Mouse (Mus musculus): ENCODE data around the gene Tm4sf5. TPM values are rescaled to one million over a fixed set of nuclear protein-coding genes. Genes with fewer than 3 reads are reported as not detected.

The Tm4sf5 gene
- polyA plus RNA-seq (2014; fragmentation: Nextera tagmentation; extraction: Ambion mirVana), result 8.2 and 10.3 TPM in 2 replicates

DNA sequence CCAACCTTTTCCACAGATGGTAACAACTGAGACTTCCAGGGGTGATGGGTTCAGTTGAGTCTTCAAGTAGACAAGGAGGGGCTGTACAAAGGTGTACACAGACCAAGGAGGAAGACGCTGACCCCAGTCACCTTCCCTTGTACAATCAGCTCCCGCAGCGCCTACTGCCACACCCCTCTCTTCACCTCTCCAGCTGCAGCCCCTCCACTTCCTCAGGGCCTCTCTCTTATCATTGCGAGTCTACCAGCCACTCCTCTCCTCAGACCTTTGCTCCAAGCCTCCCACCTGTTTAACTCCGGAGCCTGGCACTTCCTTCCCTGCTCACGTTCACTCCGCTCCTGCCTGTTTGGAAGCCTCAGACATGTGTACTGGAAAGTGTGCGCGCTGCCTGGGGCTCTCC lies at the start of gene Tm4sf5:
Gene Tm4sf5, plus strand, starts transcription at position 275 of the 400 bp plus-strand sequence.
- ATAC-seq (replicated peaks; ENCODE audit: insufficient number of reproducible peaks, low FRiP score, low TSS enrichment), result no peak; the same call in 1 of the 2 replicates
- H3K4me2 ChIP-seq, result no peak within 1 kb of the TSS
- peaks cover 10% of the 10 kb centered on the region for H3K27me3 ChIP-seq (ENCODE audit: control insufficient read depth, insufficient read depth, low read length)
- WGBS (ENCODE audit: insufficient replicate concordance), result 51% methylated on average over 9 of the region's 9 CpGs
- no peaks in the 10 kb centered on the region; the same call in 1 of the 2 replicates for H3K4me1 ChIP-seq (ENCODE audit: control insufficient read depth, insufficient read depth, low read length)
- H3K9me3 ChIP-seq (replicated peaks; ENCODE audit: control insufficient read depth, low read length), result no peaks in the 10 kb centered on the region
- no peak within 1 kb of the TSS for H3K4me3 ChIP-seq (ENCODE audit: low read depth, low read length)
- no peak within 1 kb of the TSS for H3K9ac ChIP-seq (ENCODE audit: low read depth, low read length)
- no peak within 1 kb of the TSS for H3K27ac ChIP-seq (ENCODE audit: low read depth, low read length)
- H3K36me3 ChIP-seq (ENCODE audit: control insufficient read depth, insufficient read depth, low read length), result no peaks in the 10 kb centered on the region

DNA sequence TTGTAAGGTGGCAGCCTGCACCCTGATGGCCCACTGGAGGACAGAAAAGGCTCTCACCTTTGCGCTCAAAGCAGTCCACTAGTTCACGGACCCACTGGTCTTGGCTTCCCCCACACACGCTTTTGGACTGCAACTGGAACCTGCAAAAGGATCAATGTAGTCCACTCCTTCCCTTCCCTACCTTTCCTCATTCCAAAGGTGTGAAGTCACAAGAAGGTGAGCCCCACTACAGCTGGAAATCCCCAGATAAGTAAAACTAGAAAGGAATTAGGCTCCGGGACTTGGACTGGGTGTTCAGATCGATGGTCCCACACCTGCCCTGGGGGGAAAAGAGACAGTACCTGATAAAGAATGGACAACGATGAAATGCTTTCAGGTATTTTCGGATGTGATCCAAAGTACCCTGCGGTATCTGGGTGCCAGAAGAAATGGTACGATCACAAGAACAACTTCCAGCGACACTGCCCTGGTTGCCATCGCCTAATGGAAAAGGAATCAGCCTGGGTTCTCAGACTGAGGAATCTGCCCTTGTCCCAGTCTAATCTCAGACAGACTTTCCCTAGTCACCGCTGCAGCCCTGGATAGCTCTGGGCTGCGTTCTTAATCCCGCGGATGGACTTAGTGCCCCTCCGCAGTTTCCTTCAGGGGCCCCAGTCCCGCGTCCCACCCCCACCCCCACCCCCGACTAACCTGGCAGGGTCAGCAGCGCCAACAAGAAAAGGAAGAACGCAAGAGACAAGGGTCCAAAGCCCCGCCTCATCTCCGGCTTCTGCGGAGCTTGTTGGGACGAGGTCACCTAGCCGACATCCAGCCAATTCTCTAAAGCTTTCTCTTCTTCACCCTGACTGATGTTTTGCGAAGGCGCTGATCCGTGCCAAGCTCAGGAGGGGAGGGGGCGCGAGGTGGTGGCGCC lies 46.1 kb upstream of the Tm4sf5 start, which contains the start of gene Zmynd15:
Gene Zmynd15, plus strand, starts transcription at position 746 of the 913 bp plus-strand sequence.
- Histone ChIP-seq H3K4me1 (ENCODE audit: control insufficient read depth, insufficient read depth, low read length) (peaks cover 5% of the 10 kb centered on the region; the same call in 1 of the 2 replicates), H3K4me3 (ENCODE audit: low read depth, low read length) (peak within 1 kb of the TSS; percentile 68), H3K4me2 (peak within 1 kb of the TSS; percentile 97), H3K9ac (ENCODE audit: low read depth, low read length) (peak within 1 kb of the TSS; percentile 71), H3K27me3 (ENCODE audit: control insufficient read depth, insufficient read depth, low read length) (peaks cover 27% of the 10 kb centered on the region), H3K27ac (ENCODE audit: low read depth, low read length) (no peak within 1 kb of the TSS), H3K36me3 (ENCODE audit: control insufficient read depth, insufficient read depth, low read length) (no peaks in the 10 kb centered on the region), H3K9me3 (replicated peaks; ENCODE audit: control insufficient read depth, low read length) (no peaks in the 10 kb centered on the region)
- ATAC-seq (replicated peaks; ENCODE audit: insufficient number of reproducible peaks, low FRiP score, low TSS enrichment), result no peak; the same call in 1 of the 2 replicates
- 15% methylated on average over 31 of the region's 32 CpGs for WGBS (ENCODE audit: insufficient replicate concordance)

DNA sequence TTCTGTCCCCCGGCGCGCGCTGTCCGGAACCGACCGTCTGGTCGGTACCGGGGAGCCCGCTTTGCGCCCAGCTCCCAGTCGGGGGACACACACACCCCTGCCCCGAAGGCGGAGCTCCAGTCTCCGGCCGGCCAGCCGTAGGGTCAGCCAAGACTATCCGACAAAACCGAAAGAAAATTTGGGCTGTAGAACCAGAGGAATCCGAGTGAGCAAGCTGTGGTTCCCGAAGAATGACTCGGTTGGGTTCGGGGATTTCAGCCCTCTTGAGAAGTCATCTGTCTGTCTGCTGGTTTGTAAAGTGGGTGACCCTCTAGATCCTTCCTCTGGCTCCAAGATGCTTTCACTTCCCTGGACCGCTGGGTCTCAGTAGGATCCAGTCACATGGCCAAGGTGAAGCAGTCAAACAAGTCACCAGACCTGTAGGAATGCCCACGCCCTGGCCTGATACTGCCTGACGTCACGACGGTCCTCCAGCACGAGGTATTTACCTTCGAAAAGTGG lies 45.4 kb upstream of the Tm4sf5 start, which contains the start of gene Cxcl16:
Gene Cxcl16, minus strand, starts transcription at position 384 of the 501 bp plus-strand sequence.
- Histone ChIP-seq H3K4me2 (peak within 1 kb of the TSS; percentile 97), H3K36me3 (ENCODE audit: control insufficient read depth, insufficient read depth, low read length) (no peaks in the 10 kb centered on the region), H3K27ac (ENCODE audit: low read depth, low read length) (no peak within 1 kb of the TSS), H3K9me3 (replicated peaks; ENCODE audit: control insufficient read depth, low read length) (no peaks in the 10 kb centered on the region), H3K4me1 (ENCODE audit: control insufficient read depth, insufficient read depth, low read length) (peaks cover 5% of the 10 kb centered on the region; the same call in 1 of the 2 replicates), H3K27me3 (ENCODE audit: control insufficient read depth, insufficient read depth, low read length) (peaks cover 34% of the 10 kb centered on the region), H3K4me3 (ENCODE audit: low read depth, low read length) (peak within 1 kb of the TSS; percentile 68), H3K9ac (ENCODE audit: low read depth, low read length) (peak within 1 kb of the TSS; percentile 71)
- ATAC-seq (replicated peaks; ENCODE audit: insufficient number of reproducible peaks, low FRiP score, low TSS enrichment), result no peak
- 3% methylated on average over 30 of the region's 30 CpGs for WGBS (ENCODE audit: insufficient replicate concordance)

DNA sequence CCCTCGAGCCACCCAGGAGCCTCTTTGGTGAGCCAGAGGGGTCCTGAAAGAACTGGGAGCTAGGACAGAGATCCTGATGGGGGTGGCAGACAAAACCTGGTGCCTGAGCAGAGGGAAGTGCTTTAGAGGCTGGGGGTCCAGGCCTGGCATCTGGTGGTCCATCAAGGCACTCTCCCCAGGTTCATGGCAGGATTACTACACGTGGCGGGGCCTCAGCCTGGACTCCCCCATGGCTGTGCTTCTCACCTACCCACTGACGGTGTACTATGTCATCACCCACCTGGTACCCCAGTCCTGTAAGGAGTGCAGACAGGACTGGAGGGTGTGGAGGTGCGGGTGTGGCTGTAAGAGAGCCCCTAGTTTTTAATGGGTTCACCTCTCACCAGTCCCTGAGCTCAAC lies 41.1 kb upstream of the Tm4sf5 start:
- Histone ChIP-seq H3K36me3 (ENCODE audit: control insufficient read depth, insufficient read depth, low read length) (no peaks in the 10 kb centered on the region), H3K4me2 (no peak overlapping the region)

DNA sequence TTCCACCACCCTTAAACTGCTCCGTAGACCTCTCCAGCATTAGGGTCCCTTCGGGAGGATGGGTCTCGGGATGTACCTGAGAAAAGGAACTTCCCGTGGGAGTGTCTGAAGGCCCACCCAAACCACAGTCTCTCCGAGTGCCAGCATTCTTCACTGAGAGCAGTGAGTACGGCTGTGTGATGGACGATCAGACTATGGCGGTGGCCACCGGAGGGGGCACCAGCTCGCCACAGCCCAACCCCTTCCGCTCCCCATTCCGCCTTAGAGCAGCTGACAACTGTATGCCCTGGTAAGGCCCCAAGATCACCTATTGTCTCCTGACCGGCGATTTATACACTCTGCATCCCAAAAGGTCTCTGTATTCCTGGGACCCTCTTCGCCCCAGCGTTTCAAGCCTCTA lies 39.8 kb upstream of the Tm4sf5 start:
- Histone ChIP-seq H3K36me3 (ENCODE audit: control insufficient read depth, insufficient read depth, low read length) (no peaks in the 10 kb centered on the region), H3K27me3 (ENCODE audit: control insufficient read depth, insufficient read depth, low read length) (peaks cover 25% of the 10 kb centered on the region), H3K4me2 (peak overlapping the region; percentile 61), H3K9me3 (replicated peaks; ENCODE audit: control insufficient read depth, low read length) (no peaks in the 10 kb centered on the region), H3K4me3 (ENCODE audit: low read depth, low read length) (peak overlapping the region; percentile 28), H3K4me1 (ENCODE audit: control insufficient read depth, insufficient read depth, low read length) (peaks cover 10% of the 10 kb centered on the region; the same call in 1 of the 2 replicates), H3K9ac (ENCODE audit: low read depth, low read length) (peak overlapping the region; percentile 46), H3K27ac (ENCODE audit: low read depth, low read length) (peak overlapping the region; percentile 7; the same call in 1 of the 2 replicates)
- WGBS (ENCODE audit: insufficient replicate concordance), result 16% methylated on average over 16 of the region's 16 CpGs
- ATAC-seq (replicated peaks; ENCODE audit: insufficient number of reproducible peaks, low FRiP score, low TSS enrichment), result no peak

More for the DNA sequence above, 41.1 kb upstream of the Tm4sf5 start:
- ATAC-seq (replicated peaks; ENCODE audit: insufficient number of reproducible peaks, low FRiP score, low TSS enrichment), result no peak
- WGBS (ENCODE audit: insufficient replicate concordance), result 69% methylated on average over 5 of the region's 5 CpGs
- Histone ChIP-seq H3K27me3 (ENCODE audit: control insufficient read depth, insufficient read depth, low read length) (peaks cover 34% of the 10 kb centered on the region), H3K4me3 (ENCODE audit: low read depth, low read length) (no peak overlapping the region), H3K9me3 (replicated peaks; ENCODE audit: control insufficient read depth, low read length) (no peaks in the 10 kb centered on the region), H3K4me1 (ENCODE audit: control insufficient read depth, insufficient read depth, low read length) (peaks cover 11% of the 10 kb centered on the region; the same call in 1 of the 2 replicates), H3K9ac (ENCODE audit: low read depth, low read length) (no peak overlapping the region), H3K27ac (ENCODE audit: low read depth, low read length) (no peak overlapping the region)

DNA sequence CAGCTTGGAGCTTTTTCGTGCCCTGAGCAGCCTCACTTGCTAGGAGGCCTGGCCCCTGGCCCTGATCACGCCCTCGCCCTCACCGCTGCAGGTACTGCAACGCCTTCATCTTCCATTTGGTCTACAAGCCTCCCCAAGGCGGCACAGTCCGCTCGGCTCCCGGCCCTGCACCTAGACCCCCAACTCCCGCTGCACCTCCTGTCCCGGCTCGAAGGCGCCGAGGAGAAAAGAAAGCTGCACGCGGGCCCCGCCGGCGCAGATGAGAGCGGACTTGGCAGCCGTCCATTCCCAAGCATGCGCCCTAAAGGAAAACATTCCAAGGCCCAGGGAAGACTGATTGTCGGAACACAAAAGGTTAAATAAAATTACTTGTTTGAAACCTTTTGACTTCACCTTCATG lies 39.2 kb upstream of the Tm4sf5 start:
- Histone ChIP-seq H3K36me3 (ENCODE audit: control insufficient read depth, insufficient read depth, low read length) (no peaks in the 10 kb centered on the region), H3K9me3 (replicated peaks; ENCODE audit: control insufficient read depth, low read length) (no peaks in the 10 kb centered on the region), H3K4me3 (ENCODE audit: low read depth, low read length) (peak overlapping the region; percentile 28), H3K9ac (ENCODE audit: low read depth, low read length) (peak overlapping the region; percentile 46; the same call in 1 of the 2 replicates), H3K27me3 (ENCODE audit: control insufficient read depth, insufficient read depth, low read length) (peaks cover 19% of the 10 kb centered on the region), H3K4me1 (ENCODE audit: control insufficient read depth, insufficient read depth, low read length) (peaks cover 10% of the 10 kb centered on the region; the same call in 1 of the 2 replicates), H3K27ac (ENCODE audit: low read depth, low read length) (peak overlapping the region; percentile 7), H3K4me2 (peak overlapping the region; percentile 61)
- no peak for ATAC-seq (replicated peaks; ENCODE audit: insufficient number of reproducible peaks, low FRiP score, low TSS enrichment)
- 11% methylated on average over 23 of the region's 23 CpGs for WGBS (ENCODE audit: insufficient replicate concordance)

DNA sequence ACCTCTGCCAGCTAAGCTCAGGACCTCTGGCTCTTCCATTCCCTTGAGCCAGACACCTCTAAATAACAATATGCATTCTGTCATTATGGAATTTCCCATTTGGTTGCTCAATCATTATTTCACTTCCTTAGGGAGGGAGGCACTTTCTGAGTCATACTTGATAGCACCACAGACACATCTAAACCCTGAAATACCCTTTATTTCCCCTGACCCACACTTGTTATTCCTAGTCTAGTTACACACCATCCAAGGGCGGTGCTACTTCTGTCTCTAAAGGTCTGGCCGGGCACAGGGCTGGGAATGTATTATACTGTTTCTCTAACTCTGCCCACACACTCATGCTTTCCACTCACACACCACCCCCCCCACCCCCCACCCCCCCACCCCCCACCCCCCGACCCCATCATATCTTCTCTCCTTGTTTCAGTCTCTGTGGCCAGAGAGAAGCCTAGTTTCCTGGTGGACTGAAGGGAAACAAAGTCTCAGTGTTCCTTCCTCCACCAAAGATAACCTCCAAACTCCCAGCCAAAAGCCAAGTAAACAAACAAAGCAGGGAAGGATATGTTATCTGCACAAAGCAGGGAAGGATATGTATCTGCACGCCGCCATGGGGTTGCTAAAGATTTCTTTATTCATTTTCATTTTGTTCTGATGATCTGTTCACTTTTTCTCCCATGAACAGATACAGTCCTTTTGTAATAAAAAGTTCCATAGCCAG lies 37.0 kb upstream of the Tm4sf5 start:
- H3K4me1 ChIP-seq (ENCODE audit: control insufficient read depth, insufficient read depth, low read length), result peaks cover 10% of the 10 kb centered on the region; the same call in 1 of the 2 replicates
- H3K4me2 ChIP-seq, result no peak overlapping the region
- peak; percentile 46; the same call in 1 of the 2 replicates for ATAC-seq (replicated peaks; ENCODE audit: insufficient number of reproducible peaks, low FRiP score, low TSS enrichment)
- peaks cover 17% of the 10 kb centered on the region for H3K27me3 ChIP-seq (ENCODE audit: control insufficient read depth, insufficient read depth, low read length)
- no peak overlapping the region for H3K4me3 ChIP-seq (ENCODE audit: low read depth, low read length)
- WGBS (ENCODE audit: insufficient replicate concordance), result 49% methylated on average over 5 of the region's 5 CpGs
- no peaks in the 10 kb centered on the region for H3K36me3 ChIP-seq (ENCODE audit: control insufficient read depth, insufficient read depth, low read length)
- peak overlapping the region; percentile 74 for H3K27ac ChIP-seq (ENCODE audit: low read depth, low read length)
- H3K9ac ChIP-seq (ENCODE audit: low read depth, low read length), result no peak overlapping the region
- no peaks in the 10 kb centered on the region for H3K9me3 ChIP-seq (replicated peaks; ENCODE audit: control insufficient read depth, low read length)

DNA sequence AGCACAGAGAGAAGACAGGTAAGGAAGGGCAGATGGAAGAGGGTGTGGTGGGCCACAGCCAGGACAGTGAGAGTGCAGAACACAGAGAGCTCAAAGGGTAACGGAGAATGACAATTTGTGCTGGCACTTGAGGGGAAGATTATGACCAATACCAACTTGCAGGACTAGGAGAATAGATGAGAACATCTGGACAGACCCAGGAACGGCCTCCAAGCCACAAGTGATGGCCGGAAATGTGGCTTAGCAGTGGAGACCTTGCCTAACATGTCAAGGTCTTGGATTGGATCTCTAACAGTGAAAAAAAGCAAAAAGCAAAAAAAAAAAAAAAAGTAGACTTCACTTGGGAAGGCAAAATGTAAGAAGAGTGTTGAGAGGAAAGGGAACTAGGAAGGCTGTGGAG lies 35.3 kb upstream of the Tm4sf5 start:
- Histone ChIP-seq H3K27ac (ENCODE audit: low read depth, low read length) (no peak overlapping the region), H3K9me3 (replicated peaks; ENCODE audit: control insufficient read depth, low read length) (no peaks in the 10 kb centered on the region), H3K4me2 (no peak overlapping the region), H3K27me3 (ENCODE audit: control insufficient read depth, insufficient read depth, low read length) (peaks cover 5% of the 10 kb centered on the region; the same call in 1 of the 2 replicates), H3K9ac (ENCODE audit: low read depth, low read length) (no peak overlapping the region), H3K4me3 (ENCODE audit: low read depth, low read length) (no peak overlapping the region), H3K36me3 (ENCODE audit: control insufficient read depth, insufficient read depth, low read length) (no peaks in the 10 kb centered on the region), H3K4me1 (ENCODE audit: control insufficient read depth, insufficient read depth, low read length) (peaks cover 10% of the 10 kb centered on the region; the same call in 1 of the 2 replicates)
- ATAC-seq (replicated peaks; ENCODE audit: insufficient number of reproducible peaks, low FRiP score, low TSS enrichment), result no peak
- 73% methylated on average over 3 of the region's 3 CpGs for WGBS (ENCODE audit: insufficient replicate concordance)
